Mouse (Mus musculus) forebrain, postnatal 0 days (tissue): Measurements from ENCODE around the gene Smpd3. TPM values are rescaled to one million over a fixed set of nuclear protein-coding genes. Genes with fewer than 3 reads are reported as not detected.

Experiments
- ATAC-seq: fragments of 200-750 bp; cut with Nextera tagmentation; 2 replicates; pipeline ENCODE4 v1.8.0; 2017; ENCODE audit warnings: mild to moderate bottlenecking, moderate library complexity
- DNase-seq: peaks from one replicate; pipeline ENCODE4 v3.0.0-alpha.2; 2015
- H3K27ac ChIP-seq: fragments of 300-500 bp; sonication (generic); 2 replicates; pipeline ENCODE4 v1.5.1; 2014; ENCODE audit warnings: low read depth, mild to moderate bottlenecking, antibody characterized with exemption, low read length, moderate library complexity, mixed read lengths
- H3K27me3 ChIP-seq: fragments of 300-500 bp; sonication (generic); 2 replicates; pipeline ENCODE4 v1.6.1; 2014; ENCODE audit warnings: mild to moderate bottlenecking, low read length, mixed read lengths; ENCODE audit not compliant: insufficient read depth
- H3K36me3 ChIP-seq: fragments of 300-500 bp; sonication (generic); 2 replicates; pipeline ENCODE4 v1.6.1; 2014; ENCODE audit warnings: mild to moderate bottlenecking, moderate library complexity; ENCODE audit not compliant: insufficient read depth
- H3K4me1 ChIP-seq: fragments of 300-500 bp; sonication (generic); 2 replicates; pipeline ENCODE4 v1.6.1; 2014; ENCODE audit warnings: antibody characterized with exemption; ENCODE audit not compliant: insufficient read depth
- H3K4me2 ChIP-seq: fragments of 300-500 bp; sonication (generic); 2 replicates; pipeline ENCODE4 v1.6.1; 2014; ENCODE audit warnings: low read depth, mild to moderate bottlenecking, moderate library complexity
- H3K4me3 ChIP-seq: fragments of 300-500 bp; sonication (generic); 2 replicates; pipeline ENCODE4 v1.5.1; 2014; ENCODE audit warnings: low read depth, low read length, mixed read lengths
- H3K9ac ChIP-seq: fragments of 300-500 bp; sonication (generic); 2 replicates; pipeline ENCODE4 v1.6.1; 2014; ENCODE audit warnings: mild to moderate bottlenecking
- H3K9me3 ChIP-seq: fragments of 300-500 bp; sonication (generic); 2 replicates; pipeline ENCODE4 v1.6.1; 2016; ENCODE audit warnings: low read length
- CTCF ChIP-seq: sonication (generic); IDR thresholded peaks from 2 replicates; pipeline ENCODE4 v1.5.1; 2016; ENCODE audit warnings: antibody characterized with exemption, control low read depth, low read depth
- WGBS: fragments of 180-500 bp; shearing (Covaris S2); extraction: QIAGEN DNeasy Blood & Tissue Kit; methylation state at CpG from one replicate; pipeline ENCODE4 v1.1.7; 2014; 5-methylcytosine and 5-hydroxymethylcytosine counted together
- polyA plus RNA-seq: library from polyadenylated mRNA; unstranded; fragments of >200 nt; fragmentation: Nextera tagmentation; extraction: Ambion mirVana; gene quantifications from 2 replicates; pipeline ENCODE4 v1.2.1, GENCODE M21; 2015
- total RNA-seq: library from RNA; depleted of rRNA; stranded (reverse); fragments of >200 nt; gene quantifications from 2 replicates; pipeline ENCODE4 v1.2.3, GENCODE M21; 2014; rRNA removed

The Smpd3 gene
- total RNA-seq (103 and 114 TPM in 2 replicates), polyA plus RNA-seq (63.1 and 84.8 TPM in 2 replicates)

DNA sequence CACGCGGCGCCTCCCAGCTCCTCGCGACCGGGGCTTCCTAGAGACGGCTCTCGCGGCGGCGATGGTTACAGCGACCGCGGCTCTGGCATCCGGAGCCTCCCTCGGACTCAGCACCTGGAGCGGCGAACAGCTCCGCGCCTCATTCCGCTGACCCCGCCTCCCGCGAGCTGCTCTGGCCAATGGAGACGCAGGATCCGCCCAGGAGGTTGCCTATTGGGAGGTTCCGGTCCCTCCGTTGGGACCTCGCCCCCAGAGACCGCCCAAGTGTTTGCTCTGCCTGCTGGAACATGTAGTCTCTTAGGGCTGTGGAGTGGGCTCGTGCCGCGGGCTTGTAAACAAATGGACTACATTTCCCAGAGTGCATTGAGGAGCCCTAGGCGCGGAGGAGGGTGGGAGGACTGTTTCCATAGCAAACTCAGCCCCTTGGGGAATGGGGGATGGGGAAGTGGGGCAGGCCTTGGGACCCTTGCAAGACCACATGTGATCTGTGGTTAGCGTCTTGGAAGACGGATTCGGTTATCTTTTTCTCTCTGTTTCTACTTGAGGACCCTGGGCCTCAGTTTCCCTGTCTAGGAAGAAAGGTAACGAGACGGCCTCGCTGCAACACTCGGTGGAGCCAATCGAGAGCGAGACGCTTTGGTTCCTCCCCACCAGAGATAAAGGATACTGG is at the start of gene Smpd3:
Gene Smpd3, minus strand, starts transcription at position 137 of the 670 bp plus-strand sequence.
- Histone ChIP-seq H3K27ac (peak within 1 kb of the TSS; percentile 95), H3K4me3 (peak within 1 kb of the TSS; percentile 82), H3K9me3 (no peaks in the 10 kb centered on the region), H3K4me1 (peaks cover 16% of the 10 kb centered on the region; the same call in 1 of the 2 replicates), H3K27me3 (no peaks in the 10 kb centered on the region), H3K36me3 (no peaks in the 10 kb centered on the region), H3K9ac (peak within 1 kb of the TSS; percentile 82), H3K4me2 (peak within 1 kb of the TSS; percentile 62)
- under 1% methylated on average over 45 of the region's 45 CpGs for WGBS
- peak; percentile 99 for ATAC-seq
- TF ChIP-seq CTCF: no peak
- peak; percentile 99 for DNase-seq

GRCm38 (mm10) chr8:106381026-106381425 is 43.2 kb upstream of the Smpd3 start:
- 90% methylated on average over 6 of the region's 6 CpGs for WGBS
- Histone ChIP-seq H3K9me3 (no peaks in the 10 kb centered on the region), H3K4me3 (no peak overlapping the region), H3K4me2 (no peak overlapping the region), H3K4me1 (no peaks in the 10 kb centered on the region), H3K36me3 (no peaks in the 10 kb centered on the region), H3K9ac (no peak overlapping the region), H3K27ac (no peak overlapping the region), H3K27me3 (no peaks in the 10 kb centered on the region)
- no peak for DNase-seq
- ATAC-seq: no peak
- no peak for TF ChIP-seq CTCF

DNA sequence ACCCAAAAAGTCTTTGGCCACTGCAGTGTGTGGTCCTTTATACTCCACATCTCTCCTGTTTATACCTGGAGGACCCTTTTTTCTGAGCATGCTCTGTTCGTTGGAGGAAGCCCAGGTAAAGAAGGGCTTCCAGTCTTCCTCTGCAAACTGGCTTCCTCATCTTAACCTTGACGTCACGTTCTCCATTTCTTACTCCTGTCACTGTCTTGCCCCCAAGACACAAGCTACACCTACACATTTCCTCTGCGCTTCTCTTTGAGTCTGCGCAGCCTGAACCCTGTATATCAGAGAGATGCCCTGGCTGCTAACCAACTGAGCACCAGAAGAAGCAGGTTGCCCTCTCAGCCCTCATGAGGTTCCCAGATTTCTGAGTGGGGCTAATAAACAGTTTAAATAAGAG is 41.6 kb upstream of the Smpd3 start:
- Histone ChIP-seq H3K4me2 (no peak overlapping the region), H3K27me3 (no peaks in the 10 kb centered on the region), H3K9me3 (no peaks in the 10 kb centered on the region), H3K27ac (no peak overlapping the region), H3K9ac (no peak overlapping the region), H3K4me1 (no peaks in the 10 kb centered on the region), H3K4me3 (no peak overlapping the region), H3K36me3 (no peaks in the 10 kb centered on the region)
- ATAC-seq (no peak), DNase-seq (no peak)
- TF ChIP-seq CTCF: no peak
- WGBS: 83% methylated on average over 5 of the region's 5 CpGs

DNA sequence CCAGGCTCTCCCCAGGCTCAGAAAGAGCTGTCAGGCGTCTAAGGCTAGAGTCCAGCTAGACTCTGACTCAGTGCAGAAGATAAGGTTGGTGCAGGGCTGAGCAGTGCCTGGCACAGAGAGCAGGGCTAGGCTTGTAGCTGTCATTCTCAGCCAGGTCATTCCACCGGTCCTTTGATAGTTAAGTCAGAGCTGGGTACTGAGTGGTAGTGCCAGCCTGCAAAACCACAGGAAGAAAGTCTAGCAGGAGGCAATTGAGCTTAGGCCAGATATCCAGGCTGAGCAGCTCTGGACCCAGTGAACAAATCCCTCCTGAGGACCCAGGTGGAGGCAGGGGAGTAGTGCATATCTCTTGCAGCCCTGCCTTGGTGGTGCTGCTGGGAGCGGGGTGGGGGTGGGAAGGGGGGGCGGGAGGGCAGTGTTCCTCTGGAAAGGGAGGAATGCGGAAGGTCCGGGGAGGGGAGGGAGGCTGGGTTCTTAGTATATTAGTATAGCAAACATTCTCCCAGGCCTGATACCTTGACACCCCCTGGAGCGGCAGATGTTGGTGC is 40.8 kb upstream of the Smpd3 start:
- WGBS: 75% methylated on average over 7 of the region's 7 CpGs

GRCm38 (mm10) chr8:106376862-106377261 is 39.1 kb upstream of the Smpd3 start:
- 20% methylated on average over 9 of the region's 9 CpGs for WGBS
- H3K36me3 ChIP-seq: no peaks in the 10 kb centered on the region
- DNase-seq (peak; percentile 33), ATAC-seq (peak; percentile 38; the same call in 1 of the 2 replicates)
- no peaks in the 10 kb centered on the region for H3K4me1 ChIP-seq
- TF ChIP-seq CTCF: no peak
- H3K27ac ChIP-seq: no peak overlapping the region
- H3K9me3 ChIP-seq: no peaks in the 10 kb centered on the region
- no peak overlapping the region for H3K4me3 ChIP-seq
- H3K9ac ChIP-seq: no peak overlapping the region
- no peaks in the 10 kb centered on the region for H3K27me3 ChIP-seq
- no peak overlapping the region for H3K4me2 ChIP-seq

More for the DNA sequence above, 40.8 kb upstream of the Smpd3 start:
- DNase-seq (no peak), ATAC-seq (no peak)
- Histone ChIP-seq H3K4me3 (no peak overlapping the region), H3K36me3 (no peaks in the 10 kb centered on the region), H3K27ac (no peak overlapping the region), H3K27me3 (no peaks in the 10 kb centered on the region), H3K4me2 (no peak overlapping the region), H3K9ac (no peak overlapping the region), H3K9me3 (no peaks in the 10 kb centered on the region), H3K4me1 (no peaks in the 10 kb centered on the region)
- no peak for TF ChIP-seq CTCF

- Histone ChIP-seq H3K9ac (no peak overlapping the region), H3K36me3 (no peaks in the 10 kb centered on the region), H3K27ac (no peak overlapping the region), H3K4me2 (no peak overlapping the region), H3K4me3 (no peak overlapping the region), H3K27me3 (no peaks in the 10 kb centered on the region), H3K4me1 (no peaks in the 10 kb centered on the region), H3K9me3 (no peaks in the 10 kb centered on the region)
- TF ChIP-seq CTCF: no peak
- WGBS: 84% methylated on average over 7 of the region's 7 CpGs
- ATAC-seq (no peak), DNase-seq (no peak)
Measured at GRCm38 (mm10) chr8:106375957-106376356, 38.2 kb upstream of the Smpd3 start.

DNA sequence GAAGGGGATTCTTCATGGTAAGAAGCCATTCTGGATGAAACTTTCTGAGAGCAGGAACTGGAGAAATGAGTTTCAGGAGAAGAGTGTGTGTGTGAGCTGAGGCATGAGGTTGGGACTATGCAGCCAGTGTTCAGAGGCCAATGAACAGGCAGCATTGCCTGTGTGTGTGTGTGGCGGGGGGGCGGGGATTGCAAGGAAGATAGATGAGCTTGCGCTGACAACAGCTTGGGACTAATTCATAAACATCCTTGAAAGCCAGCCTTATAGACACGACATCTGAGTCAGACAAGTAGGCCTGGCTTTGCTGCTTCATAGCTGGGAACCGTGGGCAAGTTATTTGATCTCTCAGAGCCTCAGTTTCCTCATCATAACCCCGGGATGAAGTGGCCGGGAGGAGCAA is 31.3 kb upstream of the Smpd3 start:
- no peak for TF ChIP-seq CTCF
- Histone ChIP-seq H3K9me3 (no peaks in the 10 kb centered on the region), H3K9ac (no peak overlapping the region), H3K27me3 (no peaks in the 10 kb centered on the region), H3K27ac (no peak overlapping the region), H3K4me1 (no peaks in the 10 kb centered on the region), H3K36me3 (no peaks in the 10 kb centered on the region), H3K4me2 (no peak overlapping the region), H3K4me3 (no peak overlapping the region)
- no peak for DNase-seq
- 89% methylated on average over 7 of the region's 7 CpGs for WGBS
- no peak for ATAC-seq
